Mouse (Mus musculus): ENCODE measurements around the gene Gm1043. TPM values are rescaled to one million over a fixed set of nuclear protein-coding genes. Genes with fewer than 3 reads are reported as not detected.

Gene Gm1043
- polyA plus RNA-seq (2015; fragmentation: Nextera tagmentation; extraction: Ambion mirVana), result 0.02 TPM in 1 of 2 replicates, not detected in the other

GRCm38 (mm10) chr5:37085241-37085640 is at the start of gene Gm1043:
Gene Gm1043 (plus strand): TSS chr5:37085370.

GRCm38 (mm10) chr5:37241651-37242151 is 156.5 kb downstream of the Gm1043 start, which contains the start of gene Crmp1:
Gene Crmp1 (plus strand): TSS chr5:37241940.

Other genes with a start within 250 kb of the Gm1043 start
- gene Ppp2r2c, start 216.9 kb upstream of the Gm1043 start, polyA plus RNA-seq (2015; fragmentation: Nextera tagmentation; extraction: Ambion mirVana), result 0.02 TPM in 1 of 2 replicates, not detected in the other
- gene Wfs1, start 96.2 kb upstream of the Gm1043 start, polyA plus RNA-seq (2015; fragmentation: Nextera tagmentation; extraction: Ambion mirVana), result 1.3 TPM in 2 replicates
- 0.45 and 0.69 TPM in 2 replicates for gene Crmp1, start 156.6 kb downstream of the Gm1043 start, polyA plus RNA-seq (2015; fragmentation: Nextera tagmentation; extraction: Ambion mirVana)